In the genomic region with DNA sequence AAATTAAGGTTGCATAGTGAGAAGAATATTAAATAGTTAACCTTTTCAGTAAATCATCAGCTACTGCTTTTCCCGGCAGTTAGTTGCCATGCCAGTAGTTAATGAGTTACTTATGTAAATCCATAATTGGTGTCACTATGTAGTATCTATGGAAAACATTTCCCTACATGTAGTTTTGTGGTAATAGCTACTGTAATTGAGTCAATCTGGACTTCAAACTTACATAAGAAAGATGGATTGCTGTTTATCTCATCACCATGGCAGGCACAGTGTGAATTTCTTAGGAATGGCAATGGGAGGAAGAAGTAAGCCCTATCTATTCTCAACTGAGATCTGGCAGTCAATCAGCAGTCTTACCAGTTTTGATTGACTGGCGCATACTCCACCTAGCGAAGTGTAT, we compare ENCODE assay signal across 25 mouse cellular contexts. TPM values are rescaled to one million over a fixed set of nuclear protein-coding genes. Genes with fewer than 3 reads are reported as not detected.
"Had no signal": no experiment of that assay in that cellular context is flagged by ENCODE, and none has a peak within 500 bp of the region (broad histone marks: within the 10 kb centered on the region; RNA-seq: fewer than 3 reads in every experiment).

No protein-coding gene starts in this region.

- ATAC-seq: inflammation-experienced regulatory T-cells, adult 6 months; liver, embryonic 12.5 days; midbrain, embryonic 13.5 days; midbrain, embryonic 16.5 days had no signal

- H3K9me3 ChIP-seq: kidney, embryonic 15.5 days; limb, embryonic 10.5 days; limb, embryonic 13.5 days; liver, embryonic 12.5 days; liver, embryonic 15.5 days; lung, embryonic 15.5 days; megakaryocyte, embryonic 14.5 days; midbrain, embryonic 10.5 days; midbrain, embryonic 13.5 days; neural tube, embryonic 13.5 days had no signal

- DNase-seq: kidney, postnatal 36 days; layer of hippocampus, adult 9-11 months; liver; lung, adult 18-20 months; lung, postnatal 10 days; lung, postnatal 36 days; thymus, adult 2 months; thymus, postnatal 14 days; thymus, postnatal 4 days had no signal

- H3K9ac ChIP-seq: kidney, embryonic 15.5 days; limb, embryonic 13.5 days; liver, embryonic 12.5 days; liver, embryonic 15.5 days; lung, embryonic 15.5 days; midbrain, embryonic 13.5 days; neural tube, embryonic 13.5 days had no signal

- H3K4me3 ChIP-seq: kidney, embryonic 15.5 days; limb, embryonic 10.5 days; limb, embryonic 13.5 days; liver, embryonic 12.5 days; liver, embryonic 15.5 days; lung, embryonic 15.5 days; megakaryocyte, embryonic 14.5 days; midbrain, embryonic 10.5 days; midbrain, embryonic 13.5 days; myocyte; neural tube, embryonic 13.5 days had no signal

- H3K4me2 ChIP-seq: kidney, embryonic 15.5 days; limb, embryonic 13.5 days; liver, embryonic 12.5 days; liver, embryonic 15.5 days; lung, embryonic 15.5 days; midbrain, embryonic 13.5 days; neural tube, embryonic 13.5 days had no signal

- H3K27ac ChIP-seq: kidney, embryonic 15.5 days; limb, embryonic 10.5 days; limb, embryonic 13.5 days; liver, embryonic 12.5 days; liver, embryonic 15.5 days; lung, embryonic 15.5 days; midbrain, embryonic 10.5 days; midbrain, embryonic 13.5 days; neural tube, embryonic 13.5 days; stomach, postnatal 0 days had no signal

- H3K4me1 ChIP-seq: kidney, embryonic 15.5 days; limb, embryonic 10.5 days; limb, embryonic 13.5 days; liver, embryonic 12.5 days; liver, embryonic 15.5 days; lung, embryonic 15.5 days; megakaryocyte, embryonic 14.5 days; midbrain, embryonic 10.5 days; midbrain, embryonic 13.5 days; neural tube, embryonic 13.5 days had no signal

- H3K27me3 ChIP-seq: kidney, embryonic 15.5 days; limb, embryonic 13.5 days; liver, embryonic 12.5 days; liver, embryonic 15.5 days; lung, embryonic 15.5 days; megakaryocyte, embryonic 14.5 days; midbrain, embryonic 13.5 days; neural tube, embryonic 13.5 days had no signal

- H3K36me3 ChIP-seq: kidney, embryonic 15.5 days; limb, embryonic 10.5 days; limb, embryonic 13.5 days; liver, embryonic 12.5 days; liver, embryonic 15.5 days; lung, embryonic 15.5 days; midbrain, embryonic 10.5 days; midbrain, embryonic 13.5 days; neural tube, embryonic 13.5 days had no signal

RNA-seq across cellular contexts. Expression of gene Slc13a1, which starts 15.5 kb away (rescaled TPM):
- total RNA-seq: monocyte, adult 5-6 weeks; neutrophil, adult 5-6 weeks had no signal
- polyA plus RNA-seq: inflammation-experienced regulatory T-cells, adult 6 months; limb, embryonic 10.5 days; limb, embryonic 13.5 days; liver, embryonic 12.5 days; stomach, postnatal 0 days had no signal
